Mouse (Mus musculus): Measurements from ENCODE around the gene Lrfn2. TPM values are rescaled to one million over a fixed set of nuclear protein-coding genes. Genes with fewer than 3 reads are reported as not detected.

The Lrfn2 gene
- polyA plus RNA-seq, 1 experiment from 2014 or later: not detected

Small RNA genes lying within 50 kb of the gene (microRNA-seq; reads per million reads assigned to microRNA genes)
- not detected for gene Gm44304
